Mouse (Mus musculus): Measurements from ENCODE around the gene Iqgap2. TPM values are rescaled to one million over a fixed set of nuclear protein-coding genes. Genes with fewer than 3 reads are reported as not detected.
A peak's percentile ranks its signal among the peaks of the same experiment; 100 is the strongest.

The Iqgap2 gene
- 8.5 and 9.0 TPM in 2 replicates for polyA plus RNA-seq (2014; fragmentation: Nextera tagmentation; extraction: Ambion mirVana)

DNA sequence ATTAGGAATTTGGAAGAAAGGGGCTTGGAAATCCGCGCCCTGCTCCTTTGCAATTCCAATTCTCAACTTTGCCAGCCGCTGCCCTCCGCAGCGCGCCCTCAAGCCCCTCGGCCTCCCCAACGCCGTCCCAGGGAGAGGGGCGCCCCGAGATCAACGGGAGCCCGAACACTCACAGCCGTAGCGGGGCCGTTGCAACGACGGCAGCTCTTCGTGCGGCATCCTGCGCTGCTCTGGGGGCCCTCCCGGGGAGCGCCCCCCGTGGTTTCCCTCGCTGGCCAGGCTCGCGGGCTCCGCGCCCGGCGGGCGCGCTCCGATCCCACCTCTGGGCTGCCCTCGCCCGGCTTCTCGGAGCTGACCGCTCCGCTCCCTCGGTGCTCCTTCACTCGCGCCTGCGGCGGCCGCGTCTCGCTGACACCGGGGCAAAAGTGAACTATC lies at the start of gene Iqgap2:
TSS of gene Iqgap2 (minus strand) at position 432 of the 435 bp plus-strand sequence.
- Histone ChIP-seq H3K9ac (ENCODE audit: low read depth, low read length) (peak within 1 kb of the TSS; percentile 81), H3K36me3 (ENCODE audit: control insufficient read depth, insufficient read depth, low read length) (no peaks in the 10 kb centered on the region), H3K27ac (ENCODE audit: low read depth, low read length) (peak within 1 kb of the TSS; percentile 41; the same call in 1 of the 2 replicates), H3K4me3 (ENCODE audit: low read depth, low read length) (peak within 1 kb of the TSS; percentile 71), H3K27me3 (ENCODE audit: control insufficient read depth, insufficient read depth, low read length) (no peaks in the 10 kb centered on the region), H3K4me1 (ENCODE audit: control insufficient read depth, insufficient read depth, low read length) (0 out of 2 replicates have a peak, but pooled peaks cover 2% of the 10 kb centered on the region), H3K4me2 (peak within 1 kb of the TSS; percentile 100), H3K9me3 (replicated peaks; ENCODE audit: control insufficient read depth, low read length) (no peaks in the 10 kb centered on the region)
- 0% methylated on average over 35 of the region's 48 CpGs for WGBS (ENCODE audit: insufficient replicate concordance)
- peak; percentile 52; the same call in 1 of the 2 replicates for ATAC-seq (replicated peaks; ENCODE audit: insufficient number of reproducible peaks, low FRiP score, low TSS enrichment)

DNA sequence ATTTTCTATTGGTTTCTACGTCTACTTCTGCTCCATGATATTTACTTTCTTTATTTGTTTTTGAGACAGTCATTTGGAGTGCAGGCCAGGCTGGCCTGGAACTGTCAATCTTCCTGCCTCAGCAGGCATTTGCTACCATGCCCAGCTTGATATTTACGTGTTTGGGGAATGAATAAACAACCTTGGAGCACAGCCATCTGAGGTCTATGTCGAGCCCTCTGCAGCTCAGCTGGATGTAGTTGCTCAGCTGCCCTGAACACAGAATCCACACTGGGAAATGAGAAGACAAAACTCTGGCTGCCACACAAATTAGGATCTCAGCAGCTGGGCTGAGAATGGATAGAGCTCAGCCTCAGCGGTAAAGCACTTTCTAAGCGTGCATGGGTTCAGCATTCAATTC lies 49.1 kb upstream of the Iqgap2 start:
- Histone ChIP-seq H3K27me3 (ENCODE audit: control insufficient read depth, insufficient read depth, low read length) (no peaks in the 10 kb centered on the region), H3K4me2 (no peak overlapping the region), H3K9ac (ENCODE audit: low read depth, low read length) (no peak overlapping the region), H3K27ac (ENCODE audit: low read depth, low read length) (no peak overlapping the region), H3K4me3 (ENCODE audit: low read depth, low read length) (no peak overlapping the region), H3K4me1 (ENCODE audit: control insufficient read depth, insufficient read depth, low read length) (no peaks in the 10 kb centered on the region), H3K36me3 (ENCODE audit: control insufficient read depth, insufficient read depth, low read length) (no peaks in the 10 kb centered on the region), H3K9me3 (replicated peaks; ENCODE audit: control insufficient read depth, low read length) (no peaks in the 10 kb centered on the region)
- 72% methylated on average over 5 of the region's 5 CpGs for WGBS (ENCODE audit: insufficient replicate concordance)
- no peak for ATAC-seq (replicated peaks; ENCODE audit: insufficient number of reproducible peaks, low FRiP score, low TSS enrichment)

DNA sequence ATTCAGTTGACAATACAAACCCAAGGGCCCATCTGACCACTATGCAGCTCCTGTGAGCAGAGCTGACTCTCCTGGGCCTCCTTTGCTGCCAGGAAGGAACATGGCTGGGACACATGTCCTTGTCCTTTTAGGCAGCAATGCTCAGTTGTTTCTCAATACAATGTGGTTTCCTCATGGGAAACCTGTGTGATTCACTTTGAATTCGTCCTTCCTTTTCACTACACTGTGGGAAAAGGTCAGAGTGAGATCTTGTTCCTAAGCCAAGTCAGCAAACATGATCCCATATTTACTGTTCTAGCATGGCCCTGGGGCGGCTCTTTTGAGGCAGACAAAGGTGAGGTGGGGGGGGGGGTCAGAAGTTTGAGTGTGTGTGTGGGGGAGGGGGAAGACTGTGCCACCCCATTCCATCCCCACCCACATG lies 32.5 kb upstream of the Iqgap2 start:
- 72% methylated on average over 2 of the region's 2 CpGs for whole genome bisulfite sequencing (ENCODE audit: insufficient replicate concordance)
- no peak overlapping the region for H3K9ac ChIP-seq (ENCODE audit: low read depth, low read length)
- no peak overlapping the region for H3K4me2 ChIP-seq

DNA sequence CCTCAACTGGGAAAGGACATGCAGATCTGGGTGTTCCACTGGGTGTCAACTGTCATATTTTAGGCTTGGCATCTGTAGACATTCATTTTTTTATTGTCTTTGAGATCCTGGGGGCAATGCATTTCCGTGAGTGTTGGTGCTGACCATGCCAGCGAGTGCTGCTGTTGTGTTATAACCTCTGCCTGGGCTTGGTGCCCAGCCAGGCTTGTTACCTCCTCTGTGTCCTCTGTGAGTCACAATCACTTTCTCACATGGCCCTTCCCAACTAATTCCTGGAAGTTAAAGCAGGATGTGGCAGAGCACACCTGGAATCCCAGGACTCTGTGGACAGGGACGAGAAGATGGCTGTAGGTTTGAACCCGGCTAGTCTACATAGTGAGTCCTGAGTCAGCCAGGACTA lies 30.9 kb upstream of the Iqgap2 start:
- no peak for ATAC-seq (replicated peaks; ENCODE audit: insufficient number of reproducible peaks, low FRiP score, low TSS enrichment)
- H3K27ac ChIP-seq (ENCODE audit: low read depth, low read length): no peak overlapping the region
- H3K4me2 ChIP-seq: no peak overlapping the region
- WGBS (ENCODE audit: insufficient replicate concordance): 86% methylated on average over 4 of the region's 4 CpGs
- no peak overlapping the region for H3K4me3 ChIP-seq (ENCODE audit: low read depth, low read length)
- H3K9ac ChIP-seq (ENCODE audit: low read depth, low read length): no peak overlapping the region
- no peaks in the 10 kb centered on the region for H3K36me3 ChIP-seq (ENCODE audit: control insufficient read depth, insufficient read depth, low read length)
- H3K9me3 ChIP-seq (replicated peaks; ENCODE audit: control insufficient read depth, low read length): peaks cover 3% of the 10 kb centered on the region; the same call in 1 of the 2 replicates
- no peaks in the 10 kb centered on the region for H3K4me1 ChIP-seq (ENCODE audit: control insufficient read depth, insufficient read depth, low read length)
- no peaks in the 10 kb centered on the region for H3K27me3 ChIP-seq (ENCODE audit: control insufficient read depth, insufficient read depth, low read length)

More for the DNA sequence above, 32.5 kb upstream of the Iqgap2 start:
- Histone ChIP-seq H3K9me3 (replicated peaks; ENCODE audit: control insufficient read depth, low read length) (peaks cover 3% of the 10 kb centered on the region; the same call in 1 of the 2 replicates), H3K36me3 (ENCODE audit: control insufficient read depth, insufficient read depth, low read length) (no peaks in the 10 kb centered on the region), H3K27ac (ENCODE audit: low read depth, low read length) (no peak overlapping the region), H3K4me3 (ENCODE audit: low read depth, low read length) (no peak overlapping the region), H3K4me1 (ENCODE audit: control insufficient read depth, insufficient read depth, low read length) (no peaks in the 10 kb centered on the region), H3K27me3 (ENCODE audit: control insufficient read depth, insufficient read depth, low read length) (no peaks in the 10 kb centered on the region)
- no peak for ATAC-seq (replicated peaks; ENCODE audit: insufficient number of reproducible peaks, low FRiP score, low TSS enrichment)

DNA sequence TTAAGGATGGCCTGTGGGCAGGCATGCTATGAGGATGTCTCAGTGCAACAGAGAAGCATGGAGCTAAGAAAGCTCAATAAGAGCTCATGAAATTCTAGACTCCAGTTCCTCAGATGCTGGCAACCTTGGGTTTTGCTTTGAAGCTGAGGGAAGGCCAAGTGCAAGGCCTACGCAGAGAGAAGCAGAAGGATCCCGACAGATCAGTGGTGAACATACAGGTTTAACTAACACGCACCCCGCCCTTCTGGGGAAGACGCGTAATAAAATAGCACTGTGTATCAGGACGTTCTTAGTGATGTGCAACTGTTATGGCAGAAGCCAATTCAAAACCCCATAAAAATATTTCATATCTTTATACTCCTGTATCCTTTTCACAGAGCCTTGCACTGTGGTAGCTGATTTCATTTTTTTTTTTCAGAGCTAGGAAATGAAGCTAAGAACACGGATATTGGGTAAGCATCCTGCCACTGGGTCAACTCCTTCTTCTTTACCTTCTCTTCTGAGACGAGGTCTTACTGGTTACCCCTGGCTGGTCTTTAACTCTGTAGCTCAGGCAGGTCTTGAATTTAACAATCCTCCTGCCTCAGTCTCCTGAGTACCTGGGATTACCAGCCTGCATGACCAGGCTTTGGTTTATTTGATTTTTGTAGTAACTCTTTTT lies 27.0 kb upstream of the Iqgap2 start:
- 87% methylated on average over 9 of the region's 9 CpGs for WGBS (ENCODE audit: insufficient replicate concordance)
- Histone ChIP-seq H3K4me1 (ENCODE audit: control insufficient read depth, insufficient read depth, low read length) (no peaks in the 10 kb centered on the region), H3K9me3 (replicated peaks; ENCODE audit: control insufficient read depth, low read length) (peaks cover 3% of the 10 kb centered on the region; the same call in 1 of the 2 replicates), H3K27ac (ENCODE audit: low read depth, low read length) (no peak overlapping the region), H3K27me3 (ENCODE audit: control insufficient read depth, insufficient read depth, low read length) (no peaks in the 10 kb centered on the region), H3K4me2 (no peak overlapping the region), H3K36me3 (ENCODE audit: control insufficient read depth, insufficient read depth, low read length) (no peaks in the 10 kb centered on the region), H3K4me3 (ENCODE audit: low read depth, low read length) (no peak overlapping the region), H3K9ac (ENCODE audit: low read depth, low read length) (no peak overlapping the region)
- ATAC-seq (replicated peaks; ENCODE audit: insufficient number of reproducible peaks, low FRiP score, low TSS enrichment): no peak

DNA sequence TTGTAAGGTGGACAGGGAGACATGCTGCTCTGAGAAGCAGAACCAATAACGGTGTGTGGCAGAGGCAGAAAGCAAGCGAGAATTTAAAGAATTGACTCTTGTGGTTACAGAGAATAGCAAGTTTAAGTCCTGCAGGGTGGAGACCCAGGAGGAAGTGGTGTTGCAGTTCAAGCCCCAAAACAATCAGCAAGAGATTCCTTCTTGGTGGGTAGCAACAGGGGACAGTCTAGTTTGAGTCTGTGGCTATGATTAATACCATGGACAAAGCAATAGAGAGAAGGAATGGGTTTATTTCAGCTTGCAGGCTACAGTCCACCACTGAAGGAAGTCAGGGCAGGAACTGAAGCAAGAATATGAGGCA lies 21.3 kb upstream of the Iqgap2 start:
- Histone ChIP-seq H3K9me3 (replicated peaks; ENCODE audit: control insufficient read depth, low read length) (no peaks in the 10 kb centered on the region), H3K9ac (ENCODE audit: low read depth, low read length) (no peak overlapping the region), H3K27ac (ENCODE audit: low read depth, low read length) (no peak overlapping the region), H3K36me3 (ENCODE audit: control insufficient read depth, insufficient read depth, low read length) (no peaks in the 10 kb centered on the region), H3K4me1 (ENCODE audit: control insufficient read depth, insufficient read depth, low read length) (no peaks in the 10 kb centered on the region), H3K4me2 (no peak overlapping the region), H3K4me3 (ENCODE audit: low read depth, low read length) (no peak overlapping the region), H3K27me3 (ENCODE audit: control insufficient read depth, insufficient read depth, low read length) (no peaks in the 10 kb centered on the region)
- ATAC-seq (replicated peaks; ENCODE audit: insufficient number of reproducible peaks, low FRiP score, low TSS enrichment): no peak
- WGBS (ENCODE audit: insufficient replicate concordance): 71% methylated on average over 2 of the region's 2 CpGs

DNA sequence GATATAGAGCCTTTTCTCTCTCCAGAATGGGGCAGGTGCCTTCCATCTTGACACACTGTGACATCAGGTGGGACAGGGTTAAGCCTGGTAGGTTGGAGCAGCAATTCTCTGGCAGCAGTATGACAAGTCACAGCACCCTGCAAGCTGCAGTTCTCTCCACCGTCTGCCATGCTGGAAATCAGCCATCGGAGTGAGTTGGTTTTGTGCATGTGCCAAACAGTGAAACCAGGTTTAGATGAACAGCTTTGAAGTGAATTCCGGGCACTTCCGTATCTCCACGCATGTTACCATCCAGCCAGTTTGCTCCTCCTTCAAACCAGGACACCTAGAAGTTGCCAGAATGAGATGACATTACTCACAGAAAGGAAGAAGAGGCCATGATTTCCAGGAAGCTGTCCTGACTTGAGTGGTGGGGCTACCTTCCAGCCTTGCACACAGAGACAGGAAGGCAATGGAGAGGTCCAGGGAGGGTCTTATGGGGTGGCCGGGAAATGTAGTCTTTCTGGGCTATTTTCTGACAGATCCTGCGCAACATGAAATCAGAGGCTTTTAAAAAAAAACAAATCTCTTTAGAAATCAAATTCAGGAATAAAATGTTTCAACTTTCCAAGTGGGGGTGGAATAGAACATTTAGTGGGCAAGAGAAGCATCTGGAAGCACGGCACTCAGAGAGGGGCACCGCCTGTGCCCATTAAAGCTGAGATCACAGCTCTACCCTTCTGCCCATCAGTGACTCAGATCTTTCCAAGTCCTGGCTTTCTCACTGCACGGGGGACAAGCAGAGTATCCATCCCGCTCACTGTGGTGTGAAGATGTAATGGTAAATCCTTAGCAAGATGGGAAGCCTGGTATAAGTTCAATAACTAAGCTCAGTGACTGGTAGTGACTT lies 20.7 kb upstream of the Iqgap2 start:
- Histone ChIP-seq H3K27me3 (ENCODE audit: control insufficient read depth, insufficient read depth, low read length) (no peaks in the 10 kb centered on the region), H3K4me1 (ENCODE audit: control insufficient read depth, insufficient read depth, low read length) (no peaks in the 10 kb centered on the region), H3K4me2 (no peak overlapping the region), H3K36me3 (ENCODE audit: control insufficient read depth, insufficient read depth, low read length) (no peaks in the 10 kb centered on the region), H3K27ac (ENCODE audit: low read depth, low read length) (no peak overlapping the region), H3K9ac (ENCODE audit: low read depth, low read length) (no peak overlapping the region), H3K4me3 (ENCODE audit: low read depth, low read length) (no peak overlapping the region), H3K9me3 (replicated peaks; ENCODE audit: control insufficient read depth, low read length) (no peaks in the 10 kb centered on the region)
- ATAC-seq (replicated peaks; ENCODE audit: insufficient number of reproducible peaks, low FRiP score, low TSS enrichment): no peak
- 79% methylated on average over 11 of the region's 11 CpGs for WGBS (ENCODE audit: insufficient replicate concordance)

DNA sequence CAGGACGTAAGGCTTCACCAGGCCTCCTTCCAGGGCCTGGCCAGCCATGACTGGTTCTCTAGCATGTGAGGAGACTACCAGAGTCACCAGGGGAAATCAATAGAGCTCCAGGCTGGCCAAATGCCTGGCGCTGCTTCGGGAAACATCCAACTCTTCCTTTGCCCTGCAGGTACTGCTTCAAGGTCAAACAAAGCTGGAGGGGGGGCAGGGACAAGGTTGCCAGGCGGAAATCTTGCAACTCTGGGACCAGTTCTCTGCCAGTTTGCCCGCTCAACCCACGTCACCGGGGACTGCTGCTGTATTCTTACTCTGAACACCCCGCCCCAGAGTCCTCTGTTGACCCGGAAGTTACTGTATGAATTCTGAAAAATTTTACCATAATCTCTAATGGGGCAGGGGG lies 18.5 kb upstream of the Iqgap2 start:
- WGBS (ENCODE audit: insufficient replicate concordance): 66% methylated on average over 9 of the region's 9 CpGs
- H3K9me3 ChIP-seq (replicated peaks; ENCODE audit: control insufficient read depth, low read length): no peaks in the 10 kb centered on the region
- no peaks in the 10 kb centered on the region for H3K36me3 ChIP-seq (ENCODE audit: control insufficient read depth, insufficient read depth, low read length)
- no peak overlapping the region for H3K4me3 ChIP-seq (ENCODE audit: low read depth, low read length)
- H3K4me1 ChIP-seq (ENCODE audit: control insufficient read depth, insufficient read depth, low read length): no peaks in the 10 kb centered on the region
- H3K9ac ChIP-seq (ENCODE audit: low read depth, low read length): no peak overlapping the region
- ATAC-seq (replicated peaks; ENCODE audit: insufficient number of reproducible peaks, low FRiP score, low TSS enrichment): no peak
- H3K27ac ChIP-seq (ENCODE audit: low read depth, low read length): no peak overlapping the region
- H3K4me2 ChIP-seq: no peak overlapping the region
- no peaks in the 10 kb centered on the region for H3K27me3 ChIP-seq (ENCODE audit: control insufficient read depth, insufficient read depth, low read length)

All from heart, embryonic 11.5 days (tissue).